Mouse (Mus musculus): ENCODE measurements around the gene Zfp568. TPM values are rescaled to one million over a fixed set of nuclear protein-coding genes. Genes with fewer than 3 reads are reported as not detected.
A peak's percentile ranks its signal among the peaks of the same experiment; 100 is the strongest.

Gene Zfp568
- polyA plus RNA-seq, 1 experiment from 2014 or later = 5.3 TPM

GRCm38 (mm10) chr7:30062478-30062877 lies 78.7 kb downstream of the Zfp568 start:
- Histone ChIP-seq H3K4me2 (replicated peaks; ENCODE audit: low read depth) (no peak overlapping the region), H3K9me3 (ENCODE audit: control insufficient read depth, low read length) (no peaks in the 10 kb centered on the region), H3K27me3 (ENCODE audit: control insufficient read depth, insufficient read depth, low read length) (no peaks in the 10 kb centered on the region), H3K4me3 (ENCODE audit: low read depth, low read length) (no peak overlapping the region), H3K9ac (ENCODE audit: low read length) (no peak overlapping the region), H3K36me3 (ENCODE audit: control insufficient read depth, insufficient read depth, low read length) (no peaks in the 10 kb centered on the region), H3K27ac (replicated peaks) (no peak overlapping the region), H3K4me1 (replicated peaks; ENCODE audit: control insufficient read depth, insufficient read depth) (no peaks in the 10 kb centered on the region)
- DNase-seq (ENCODE audit: low spot score) (peak; percentile 29), ATAC-seq (ENCODE audit: low FRiP score, low TSS enrichment) (no peak)
- WGBS = 89% methylated on average over 5 of the region's 5 CpGs
- TF ChIP-seq CTCF (IDR thresholded peaks at IDR 0.05; ENCODE audit: low read depth) (peak; percentile 60), EP300 (optimal IDR thresholded peaks at IDR 0.05) (no peak)

GRCm38 (mm10) chr7:30064622-30065021 lies 80.9 kb downstream of the Zfp568 start:
- 0 out of 2 replicates have a peak, but pooled peaks have one; percentile 21 for ATAC-seq (ENCODE audit: low FRiP score, low TSS enrichment)
- Histone ChIP-seq H3K27me3 (ENCODE audit: control insufficient read depth, insufficient read depth, low read length) (no peaks in the 10 kb centered on the region), H3K36me3 (ENCODE audit: control insufficient read depth, insufficient read depth, low read length) (no peaks in the 10 kb centered on the region), H3K9ac (ENCODE audit: low read length) (no peak overlapping the region), H3K4me2 (replicated peaks; ENCODE audit: low read depth) (no peak overlapping the region), H3K4me3 (ENCODE audit: low read depth, low read length) (no peak overlapping the region), H3K4me1 (replicated peaks; ENCODE audit: control insufficient read depth, insufficient read depth) (no peaks in the 10 kb centered on the region), H3K9me3 (ENCODE audit: control insufficient read depth, low read length) (no peaks in the 10 kb centered on the region), H3K27ac (replicated peaks) (no peak overlapping the region)
- no peak for DNase-seq (ENCODE audit: low spot score)
- TF ChIP-seq EP300 (optimal IDR thresholded peaks at IDR 0.05) (no peak), CTCF (IDR thresholded peaks at IDR 0.05; ENCODE audit: low read depth) (no peak)
- WGBS = 82% methylated on average over 5 of the region's 5 CpGs

GRCm38 (mm10) chr7:30072146-30073028 lies 88.6 kb downstream of the Zfp568 start, which contains the start of gene Zfp82:
Zfp82 (minus strand) TSS chr7:30072900.
- Histone ChIP-seq H3K36me3 (ENCODE audit: control insufficient read depth, insufficient read depth, low read length) (no peaks in the 10 kb centered on the region), H3K9ac (ENCODE audit: low read length) (peak within 1 kb of the TSS; percentile 70), H3K9me3 (ENCODE audit: control insufficient read depth, low read length) (no peaks in the 10 kb centered on the region), H3K4me1 (replicated peaks; ENCODE audit: control insufficient read depth, insufficient read depth) (no peaks in the 10 kb centered on the region), H3K27me3 (ENCODE audit: control insufficient read depth, insufficient read depth, low read length) (no peaks in the 10 kb centered on the region), H3K4me2 (replicated peaks; ENCODE audit: low read depth) (peak within 1 kb of the TSS; percentile 99), H3K27ac (replicated peaks) (0 out of 2 replicates have a peak within 1 kb of the TSS, but pooled peaks have one; percentile 49), H3K4me3 (ENCODE audit: low read depth, low read length) (peak within 1 kb of the TSS; percentile 82)
- under 1% methylated on average over 47 of the region's 50 CpGs for WGBS
- DNase-seq (ENCODE audit: low spot score) = peak; percentile 75
- no peak for TF ChIP-seq CTCF (IDR thresholded peaks at IDR 0.05; ENCODE audit: low read depth)
- TF ChIP-seq EP300 (optimal IDR thresholded peaks at IDR 0.05) = no peak
- peak; percentile 63 for ATAC-seq (ENCODE audit: low FRiP score, low TSS enrichment)

Other genes starting within 250 kb of the Zfp568 start
- 4.8 and 5.0 TPM in 2 replicates for gene Zfp84, start 215.4 kb upstream of the Zfp568 start, polyA plus RNA-seq (2015; fragmentation: Nextera tagmentation; extraction: Ambion mirVana)
- 2.3 and 2.6 TPM in 2 replicates for gene Zfp30, start 200.0 kb upstream of the Zfp568 start, polyA plus RNA-seq (2015; fragmentation: Nextera tagmentation; extraction: Ambion mirVana)
- gene Zfp790, start 167.8 kb upstream of the Zfp568 start, polyA plus RNA-seq (2015; fragmentation: Nextera tagmentation; extraction: Ambion mirVana) = 5.3 and 5.4 TPM in 2 replicates
- 1.1 and 1.2 TPM in 2 replicates for gene Zfp940, start 130.3 kb upstream of the Zfp568 start, polyA plus RNA-seq (2015; fragmentation: Nextera tagmentation; extraction: Ambion mirVana)
- gene Zfp420, start 124.0 kb upstream of the Zfp568 start, polyA plus RNA-seq (2015; fragmentation: Nextera tagmentation; extraction: Ambion mirVana) = 2.0 and 2.4 TPM in 2 replicates
- gene Zfp27, start 77.4 kb upstream of the Zfp568 start, polyA plus RNA-seq (2015; fragmentation: Nextera tagmentation; extraction: Ambion mirVana) = 2.9 and 3.4 TPM in 2 replicates
- 2.2 and 2.3 TPM in 2 replicates for gene Zfp383, start 75.7 kb upstream of the Zfp568 start, polyA plus RNA-seq (2015; fragmentation: Nextera tagmentation; extraction: Ambion mirVana)
- gene Zfp74, start 29.9 kb upstream of the Zfp568 start, polyA plus RNA-seq (2015; fragmentation: Nextera tagmentation; extraction: Ambion mirVana) = 2.8 and 3.1 TPM in 2 replicates
- gene Zfp14, start 67.4 kb downstream of the Zfp568 start, polyA plus RNA-seq (2015; fragmentation: Nextera tagmentation; extraction: Ambion mirVana) = 1.6 and 1.8 TPM in 2 replicates
- gene Zfp82, start 88.9 kb downstream of the Zfp568 start, polyA plus RNA-seq (2015; fragmentation: Nextera tagmentation; extraction: Ambion mirVana) = 1.9 and 2.1 TPM in 2 replicates
- 0.36 and 0.38 TPM in 2 replicates for gene Gm26920, start 106.5 kb downstream of the Zfp568 start, polyA plus RNA-seq (2015; fragmentation: Nextera tagmentation; extraction: Ambion mirVana)
- 3.4 and 3.8 TPM in 2 replicates for gene Zfp566, start 106.6 kb downstream of the Zfp568 start, polyA plus RNA-seq (2015; fragmentation: Nextera tagmentation; extraction: Ambion mirVana)
- 44.6 and 44.8 TPM in 2 replicates for gene Zfp260, start 110.8 kb downstream of the Zfp568 start, polyA plus RNA-seq (2015; fragmentation: Nextera tagmentation; extraction: Ambion mirVana)
- 2.4 and 3.0 TPM in 2 replicates for gene Zfp382, start 138.0 kb downstream of the Zfp568 start, polyA plus RNA-seq (2015; fragmentation: Nextera tagmentation; extraction: Ambion mirVana)
- gene Zfp146, start 185.8 kb downstream of the Zfp568 start, polyA plus RNA-seq (2015; fragmentation: Nextera tagmentation; extraction: Ambion mirVana) = 4.2 and 5.4 TPM in 2 replicates
- gene Cox7a1, start 200.2 kb downstream of the Zfp568 start, polyA plus RNA-seq (2015; fragmentation: Nextera tagmentation; extraction: Ambion mirVana) = 38.8 and 40.7 TPM in 2 replicates
- 94.5 and 96.8 TPM in 2 replicates for gene Capns1, start 214.9 kb downstream of the Zfp568 start, polyA plus RNA-seq (2015; fragmentation: Nextera tagmentation; extraction: Ambion mirVana)
- 98.2 and 106 TPM in 2 replicates for gene Polr2i, start 248.0 kb downstream of the Zfp568 start, polyA plus RNA-seq (2015; fragmentation: Nextera tagmentation; extraction: Ambion mirVana)
- 149 and 153 TPM in 2 replicates for gene Tbcb, start 248.3 kb downstream of the Zfp568 start, polyA plus RNA-seq (2015; fragmentation: Nextera tagmentation; extraction: Ambion mirVana)